In genomic region chr12:106177302-106177701, GRCm38 (mm10) we compare ENCODE assay signal across 26 mouse cellular contexts.
A peak's percentile ranks its signal among the peaks of the same experiment; 100 is the strongest.
DNase-seq lines count a peak whose midpoint lies in the region; ATAC-seq lines count a peak whose summit lies in the region.
"Had no signal": no experiment of that assay in that cellular context is flagged by ENCODE, and none has a peak within 500 bp of the region (broad histone marks: within the 10 kb centered on the region; RNA-seq: fewer than 3 reads in every experiment).

No protein-coding gene starts in this region.

- whole genome bisulfite sequencing in hindbrain, embryonic 10.5 days: 66% methylated on average over 4 of the region's 4 CpGs
- 67% methylated on average over 4 of the region's 4 CpGs for WGBS in hindbrain, embryonic 11.5 days

- H3K27me3 ChIP-seq in hindbrain, embryonic 10.5 days (ENCODE audit: insufficient read depth, poor library complexity, severe bottlenecking): peaks cover 44% of the 10 kb centered on the region
- peaks cover 5% of the 10 kb centered on the region for H3K27me3 ChIP-seq in hindbrain, embryonic 11.5 days (ENCODE audit: control insufficient read depth, insufficient read depth, low read length)
- H3K27me3 ChIP-seq: CH12.LX had no signal

- H3K4me3 ChIP-seq in hindbrain, embryonic 10.5 days: no peak overlapping the region
- no peak overlapping the region for H3K4me3 ChIP-seq in hindbrain, embryonic 11.5 days (ENCODE audit: low read depth, low read length)
- H3K4me3 ChIP-seq: embryonic facial prominence, embryonic 13.5 days; embryonic facial prominence, embryonic 15.5 days; erythroblast, embryonic 14.5 days; forebrain, embryonic 10.5 days; forebrain, embryonic 12.5 days had no signal

- peaks cover 63% of the 10 kb centered on the region for H3K4me1 ChIP-seq in hindbrain, embryonic 10.5 days (replicated peaks)
- peaks cover 9% of the 10 kb centered on the region; the same call in 1 of the 2 replicates for H3K4me1 ChIP-seq in hindbrain, embryonic 11.5 days (replicated peaks; ENCODE audit: control insufficient read depth, insufficient read depth, low read length)

- no peaks in the 10 kb centered on the region for H3K36me3 ChIP-seq in hindbrain, embryonic 10.5 days
- H3K36me3 ChIP-seq in hindbrain, embryonic 11.5 days (ENCODE audit: control insufficient read depth, insufficient read depth, low read length): no peaks in the 10 kb centered on the region
- H3K36me3 ChIP-seq: embryonic facial prominence, embryonic 13.5 days; embryonic facial prominence, embryonic 15.5 days; forebrain, embryonic 10.5 days; forebrain, embryonic 12.5 days had no signal

- no peak overlapping the region for H3K9ac ChIP-seq in hindbrain, embryonic 11.5 days (ENCODE audit: low read depth, low read length)
- H3K9ac ChIP-seq: embryonic facial prominence, embryonic 13.5 days; embryonic facial prominence, embryonic 15.5 days; forebrain, embryonic 12.5 days had no signal

- DNase-seq in hindbrain, embryonic 10.5 days (ENCODE audit: low spot score): no peak
- DNase-seq in hindbrain, embryonic 11.5 days (ENCODE audit: low spot score): no peak
- DNase-seq in lung, postnatal 36 days: peak; percentile 30
- DNase-seq in lung, postnatal 14 days: no peak
- DNase-seq in ES-CJ7 (ENCODE audit: low read depth, low spot score): peak; percentile 31
- DNase-seq in ZHBTc4 (ENCODE audit: low read depth, low spot score): peak; percentile 21
- DNase-seq in spleen, postnatal 36 days (ENCODE audit: low spot score in 2 of 2): no peak
- DNase-seq: adrenal gland, adult 2 months; adrenal gland, postnatal 10 days; adrenal gland, postnatal 25 days; B cell, adult 2 months; cerebellum, adult 11 months; cerebellum, adult 18-20 months; cerebellum, adult 8-10 months; cerebellum, adult 9-11 months; cerebellum, postnatal 14 days; cerebellum, postnatal 36 days had no signal

- peak overlapping the region; percentile 66 for H3K27ac ChIP-seq in hindbrain, embryonic 10.5 days
- H3K27ac ChIP-seq in hindbrain, embryonic 11.5 days (ENCODE audit: low read depth, low read length): no peak overlapping the region
- H3K27ac ChIP-seq: embryonic facial prominence, embryonic 13.5 days; embryonic facial prominence, embryonic 15.5 days; forebrain, embryonic 10.5 days; forebrain, embryonic 12.5 days had no signal

- H3K9me3 ChIP-seq in hindbrain, embryonic 10.5 days: no peaks in the 10 kb centered on the region
- no peaks in the 10 kb centered on the region for H3K9me3 ChIP-seq in hindbrain, embryonic 11.5 days (ENCODE audit: control insufficient read depth, low read length)
- H3K9me3 ChIP-seq: embryonic facial prominence, embryonic 13.5 days; embryonic facial prominence, embryonic 15.5 days; forebrain, embryonic 10.5 days; forebrain, embryonic 12.5 days had no signal

- ATAC-seq in hindbrain, embryonic 11.5 days (ENCODE audit: low FRiP score): no peak
- ATAC-seq: CD4-positive, CD25-positive, alpha-beta regulatory T cell, adult 4 months; forebrain, embryonic 14.5 days; forebrain, embryonic 16.5 days had no signal

- no peak overlapping the region for H3K4me2 ChIP-seq in hindbrain, embryonic 11.5 days (replicated peaks; ENCODE audit: low read depth, low read length)
- H3K4me2 ChIP-seq: embryonic facial prominence, embryonic 13.5 days; embryonic facial prominence, embryonic 15.5 days; forebrain, embryonic 12.5 days had no signal

Comparison
In these comparisons a context has a peak if more than half of its experiments do, and no peak if none do; other contexts are left out.
1. DNase-seq: peak in lung, postnatal 36 days (single experiment), ES-CJ7 (single experiment) and ZHBTc4 (single experiment); none in hindbrain, embryonic 10.5 days (single experiment), hindbrain, embryonic 11.5 days (single experiment), lung, postnatal 14 days (single experiment) and spleen, postnatal 36 days (0 of 2).